Mouse (Mus musculus) lung, adult 2 months (tissue): ENCODE results near the gene Uvrag.

Experiments used
- CTCF ChIP-seq: fragments of 200-500 bp; IDR thresholded peaks from 2 replicates; pipeline ENCODE4 v1.5.1; 2011; ENCODE audit warnings: mild to moderate bottlenecking, low read length, control low read depth; ENCODE audit not compliant: insufficient read depth
- POLR2A ChIP-seq: fragments of 200-500 bp; IDR thresholded peaks from 2 replicates; pipeline ENCODE4 v1.6.1; 2011; ENCODE audit warnings: low read depth, mild to moderate bottlenecking, control low read depth, low read length, borderline replicate concordance; ENCODE audit errors: extremely low read depth

DNA sequence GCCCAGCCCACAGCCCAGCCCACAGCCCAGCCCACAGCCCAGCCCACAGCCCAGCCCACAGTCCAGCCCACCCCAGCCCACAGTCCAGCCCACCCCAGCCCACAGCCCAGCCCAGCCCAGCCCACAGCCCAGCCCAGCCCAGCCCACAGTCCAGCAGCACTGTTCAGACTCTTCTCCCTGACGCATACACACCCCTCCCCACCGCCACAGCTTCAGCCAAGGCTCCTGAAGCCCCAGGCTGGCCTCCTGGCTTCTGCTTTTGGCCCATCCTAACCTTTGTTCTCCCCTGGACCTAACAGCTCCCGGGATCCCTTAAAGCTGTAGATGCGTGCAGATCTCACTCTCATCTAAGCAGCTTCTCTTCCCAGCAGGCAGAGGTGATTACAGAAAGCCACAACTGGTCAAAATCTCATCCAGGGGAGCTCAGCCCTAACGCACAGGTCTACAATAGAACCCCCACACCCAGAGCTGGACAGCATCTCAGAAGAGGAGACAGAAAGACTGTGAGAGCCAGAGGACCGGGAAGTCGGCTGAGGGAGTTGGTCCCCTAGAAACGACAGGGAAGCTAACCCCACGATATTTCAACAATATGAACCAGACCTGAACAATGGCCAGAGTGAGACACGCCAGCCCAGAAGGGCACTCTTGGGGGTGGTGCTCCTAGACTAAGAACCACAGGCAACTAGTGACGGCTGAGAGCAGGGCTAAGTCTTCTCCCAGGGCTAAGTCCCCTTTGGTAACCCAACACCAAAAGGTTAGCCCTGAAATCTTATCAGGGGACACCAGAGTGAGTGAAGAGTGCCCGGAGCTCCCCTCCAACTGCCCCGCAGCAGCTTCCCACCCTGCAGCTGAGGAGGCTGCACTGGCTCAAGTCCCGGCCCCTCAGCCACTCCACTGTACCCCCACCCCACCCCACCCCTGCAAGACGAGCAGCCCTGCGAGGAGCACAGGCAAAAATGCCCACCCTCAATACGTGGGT is 14.7 kb upstream of the Uvrag start:
- TF ChIP-seq POLR2A (no peak), CTCF (no peak)
